Mouse (Mus musculus): ENCODE measurements at regions not wholly inside any gene's neighbourhood (a gene's known extent, or its start where the extent isn't known, plus 50 kb on each side); places are given as distances from the start of the nearest gene placed in this dataset.

DNA sequence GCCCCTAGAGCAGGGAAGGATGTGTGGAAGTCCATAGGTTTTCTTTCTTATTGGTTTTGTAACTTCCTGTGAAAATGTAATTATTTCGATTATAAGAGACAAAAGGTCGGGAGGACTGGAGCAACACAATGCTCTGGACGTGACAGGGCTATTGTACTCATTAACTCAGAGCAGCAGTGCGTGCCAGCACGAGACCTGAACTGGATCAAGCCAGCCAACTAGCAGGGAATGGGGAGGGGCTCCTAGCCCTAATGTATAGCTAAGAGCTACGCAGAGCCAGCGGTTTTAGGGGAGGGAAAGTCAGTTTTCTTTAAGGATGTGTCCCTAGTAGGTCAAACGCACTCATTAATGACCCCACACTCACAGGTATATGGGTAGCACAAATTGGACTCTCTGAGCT lies 137.2 kb upstream of the Map3k7 start:
- TF ChIP-seq POLR2A (IDR thresholded peaks at IDR 0.05; ENCODE audit: control insufficient read depth in 1 of 2, insufficient read depth in 1 of 2, low read depth in 1 of 2, low read length in 2 of 2, poor library complexity in 1 of 2): no peak
- no peak for TF ChIP-seq TCF12 (IDR thresholded peaks at IDR 0.05; ENCODE audit: low read depth, low read length)
- TF ChIP-seq USF2 (IDR thresholded peaks at IDR 0.05; ENCODE audit: borderline replicate concordance in 1 of 2, insufficient read depth in 1 of 2, low read depth in 1 of 2, low read length in 2 of 2): no peak
- TF ChIP-seq JUND (IDR thresholded peaks at IDR 0.05; ENCODE audit: low read depth, low read length): no peak
- no peak for TF ChIP-seq UBTF (IDR thresholded peaks at IDR 0.05; ENCODE audit: borderline replicate concordance, insufficient read depth, low read depth, low read length)
- TF ChIP-seq ETS1 (IDR thresholded peaks at IDR 0.05; ENCODE audit: low read depth, low read length): no peak
- TF ChIP-seq ZKSCAN1 (IDR thresholded peaks at IDR 0.05; ENCODE audit: low read depth, low read length): no peak
- Histone ChIP-seq H3K36me3 (ENCODE audit: control insufficient read depth in 1 of 2, insufficient read depth in 2 of 2, low read length in 2 of 2) (no peaks in the 10 kb centered on the region), H3K27ac (ENCODE audit: control insufficient read depth, low read depth, low read length) (no peak overlapping the region), H3K27me3 (ENCODE audit: control insufficient read depth in 1 of 2, insufficient read depth in 2 of 2, low read length in 2 of 2) (no peaks in the 10 kb centered on the region), H3K4me3 (ENCODE audit: control insufficient read depth in 1 of 2, insufficient read depth in 1 of 2, low read depth in 2 of 2, low read length in 2 of 2) (no peak overlapping the region), H3K9me3 (replicated peaks; ENCODE audit: insufficient read depth, low read length) (no peaks in the 10 kb centered on the region), H3K79me2 (ENCODE audit: control insufficient read depth, insufficient read depth, low read length, poor library complexity) (no peaks in the 10 kb centered on the region), H3K4me1 (ENCODE audit: control insufficient read depth in 1 of 2, insufficient read depth in 2 of 2, low read length in 2 of 2) (no peaks in the 10 kb centered on the region), H3K9ac (ENCODE audit: control insufficient read depth, low read depth, low read length, poor library complexity, severe bottlenecking) (no peak overlapping the region)
- DNase-seq (ENCODE audit: low read depth, low spot score): no peak

GRCm38 (mm10) chr4:31827266-31827665 lies 136.6 kb upstream of the Map3k7 start:
- Histone ChIP-seq H3K27me3 (ENCODE audit: control insufficient read depth in 1 of 2, insufficient read depth in 2 of 2, low read length in 2 of 2) (no peaks in the 10 kb centered on the region), H3K27ac (ENCODE audit: control insufficient read depth, low read depth, low read length) (no peak overlapping the region), H3K9ac (ENCODE audit: control insufficient read depth, low read depth, low read length, poor library complexity, severe bottlenecking) (no peak overlapping the region), H3K9me3 (replicated peaks; ENCODE audit: insufficient read depth, low read length) (no peaks in the 10 kb centered on the region), H3K4me1 (ENCODE audit: control insufficient read depth in 1 of 2, insufficient read depth in 2 of 2, low read length in 2 of 2) (no peaks in the 10 kb centered on the region), H3K4me3 (ENCODE audit: control insufficient read depth in 1 of 2, insufficient read depth in 1 of 2, low read depth in 2 of 2, low read length in 2 of 2) (no peak overlapping the region), H3K79me2 (ENCODE audit: control insufficient read depth, insufficient read depth, low read length, poor library complexity) (no peaks in the 10 kb centered on the region), H3K36me3 (ENCODE audit: control insufficient read depth in 1 of 2, insufficient read depth in 2 of 2, low read length in 2 of 2) (no peaks in the 10 kb centered on the region)
- DNase-seq (ENCODE audit: low read depth, low spot score): peak; percentile 31
- TF ChIP-seq CTCF (IDR thresholded peaks at IDR 0.05 in 2 of 3, conservative IDR thresholded peaks at IDR 0.05 in 1 of 3; ENCODE audit: control insufficient read depth in 1 of 3, insufficient read depth in 1 of 3, low read depth in 2 of 3, low read length in 3 of 3, poor library complexity in 1 of 3, severe bottlenecking in 1 of 3) (peak; percentile 12 to 51 (median 48); a peak in 4 of 6 replicates), SMC3 (IDR thresholded peaks at IDR 0.05; ENCODE audit: low read depth, low read length) (peak; percentile 50), RAD21 (IDR thresholded peaks at IDR 0.05; ENCODE audit: low read depth, low read length) (peak; percentile 19), NELFE (IDR thresholded peaks at IDR 0.05; ENCODE audit: low read depth, low read length) (no peak), HCFC1 (IDR thresholded peaks at IDR 0.05; ENCODE audit: low read depth, low read length) (no peak), POLR2AphosphoS2 (IDR thresholded peaks at IDR 0.05; ENCODE audit: low read length) (no peak)

- Histone ChIP-seq H3K4me3 (ENCODE audit: control insufficient read depth in 1 of 2, insufficient read depth in 1 of 2, low read depth in 2 of 2, low read length in 2 of 2) (no peak overlapping the region), H3K79me2 (ENCODE audit: control insufficient read depth, insufficient read depth, low read length, poor library complexity) (no peaks in the 10 kb centered on the region), H3K9ac (ENCODE audit: control insufficient read depth, low read depth, low read length, poor library complexity, severe bottlenecking) (no peak overlapping the region), H3K27me3 (ENCODE audit: control insufficient read depth in 1 of 2, insufficient read depth in 2 of 2, low read length in 2 of 2) (no peaks in the 10 kb centered on the region), H3K36me3 (ENCODE audit: control insufficient read depth in 1 of 2, insufficient read depth in 2 of 2, low read length in 2 of 2) (no peaks in the 10 kb centered on the region), H3K27ac (ENCODE audit: control insufficient read depth, low read depth, low read length) (no peak overlapping the region), H3K9me3 (replicated peaks; ENCODE audit: insufficient read depth, low read length) (no peaks in the 10 kb centered on the region), H3K4me1 (ENCODE audit: control insufficient read depth in 1 of 2, insufficient read depth in 2 of 2, low read length in 2 of 2) (no peaks in the 10 kb centered on the region)
- no peak for DNase-seq (ENCODE audit: low read depth, low spot score)
- TF ChIP-seq ZKSCAN1 (IDR thresholded peaks at IDR 0.05; ENCODE audit: low read depth, low read length) (no peak), BHLHE40 (IDR thresholded peaks at IDR 0.05; ENCODE audit: borderline replicate concordance, low read depth, low read length) (no peak), HCFC1 (IDR thresholded peaks at IDR 0.05; ENCODE audit: low read depth, low read length) (no peak), USF1 (IDR thresholded peaks at IDR 0.05; ENCODE audit: low read depth, low read length) (no peak), ETS1 (IDR thresholded peaks at IDR 0.05; ENCODE audit: low read depth, low read length) (no peak)
Measured at GRCm38 (mm10) chr4:31830241-31830640, 133.7 kb upstream of the Map3k7 start.

All from MEL (cell line).